Mouse (Mus musculus) lung, postnatal 0 days (tissue): ENCODE data around the gene Lysmd4.
"Not testable (repeated sequence)": the region's sequence is repeated elsewhere in the genome, so short reads cannot be mapped to it uniquely, and the experiment has no call there.

ENCODE experiments used
- CTCF ChIP-seq: IDR thresholded peaks from 2 replicates; pipeline ENCODE4 v1.5.1; 2016; ENCODE audit warnings: antibody characterized with exemption, mild to moderate bottlenecking
- EP300 ChIP-seq: IDR thresholded peaks from 2 replicates; pipeline ENCODE4 v1.6.1; 2016; ENCODE audit warnings: antibody characterized with exemption, mild to moderate bottlenecking, control low read depth

- not testable (repeated sequence) for TF ChIP-seq CTCF, EP300
Observed at GRCm38 (mm10) chr7:67270447-67270846, 48.1 kb downstream of the Lysmd4 start.
